Mouse (Mus musculus) hindbrain, embryonic 12.5 days (tissue): Measurements from ENCODE around the gene Hnrnpr. TPM values are rescaled to one million over a fixed set of nuclear protein-coding genes. Genes with fewer than 3 reads are reported as not detected.
A peak's percentile ranks its signal among the peaks of the same experiment; 100 is the strongest.

Experiments used
- ATAC-seq: fragments of 200-750 bp; cut with Nextera tagmentation; 2 replicates; pipeline ENCODE4 v1.8.0; 2017; ENCODE audit warnings: moderate TSS enrichment; ENCODE audit not compliant: low FRiP score
- H3K27ac ChIP-seq: fragments of 300-500 bp; sonication (generic); 2 replicates; pipeline ENCODE4 v1.5.1; 2016; ENCODE audit warnings: mild to moderate bottlenecking
- H3K27me3 ChIP-seq: fragments of 300-500 bp; sonication (generic); 2 replicates; pipeline ENCODE4 v1.6.1; 2016; ENCODE audit warnings: mild to moderate bottlenecking
- H3K36me3 ChIP-seq: fragments of 300-500 bp; sonication (generic); 2 replicates; pipeline ENCODE4 v1.6.1; 2016; ENCODE audit warnings: mild to moderate bottlenecking
- H3K4me1 ChIP-seq: fragments of 300-500 bp; sonication (generic); 2 replicates; pipeline ENCODE4 v1.6.1; 2016
- H3K4me2 ChIP-seq: fragments of 300-500 bp; sonication (generic); replicated peaks from 2 replicates; pipeline ENCODE4 v1.6.1; 2016; ENCODE audit warnings: mild to moderate bottlenecking
- H3K4me3 ChIP-seq: fragments of 300-500 bp; sonication (generic); 2 replicates; pipeline ENCODE4 v1.5.1; 2016; ENCODE audit warnings: mild to moderate bottlenecking
- H3K9ac ChIP-seq: fragments of 300-500 bp; sonication (generic); 2 replicates; pipeline ENCODE4 v1.6.1; 2016; ENCODE audit warnings: mild to moderate bottlenecking, moderate library complexity
- H3K9me3 ChIP-seq: fragments of 300-500 bp; sonication (generic); replicated peaks from 2 replicates; pipeline ENCODE4 v1.6.1; 2016; ENCODE audit warnings: mild to moderate bottlenecking
- WGBS: fragments of 180-500 bp; shearing (Covaris S2); methylation state at CpG from one replicate; pipeline ENCODE4 v1.1.7; 2016; 5-methylcytosine and 5-hydroxymethylcytosine counted together
- polyA plus RNA-seq: library from polyadenylated mRNA; unstranded; fragments of >200 nt; fragmentation: Nextera tagmentation; extraction: Ambion mirVana; gene quantifications from 2 replicates; pipeline ENCODE4 v1.2.1, GENCODE M21; 2016

Gene Hnrnpr
- polyA plus RNA-seq, 1 experiment from 2014 or later = 219 TPM

- no peak overlapping the region for H3K27ac ChIP-seq
- no peak for ATAC-seq
- H3K9ac ChIP-seq = 0 out of 2 replicates have a peak overlapping the region, but pooled peaks have one; percentile 23
- WGBS = 37% methylated on average over 4 of the region's 4 CpGs
- H3K4me2 ChIP-seq = peak overlapping the region; percentile 77
- H3K4me3 ChIP-seq = peak overlapping the region; percentile 98
- H3K4me1 ChIP-seq = peaks cover 32% of the 10 kb centered on the region
- H3K36me3 ChIP-seq = peaks cover 12% of the 10 kb centered on the region
- H3K9me3 ChIP-seq = no peaks in the 10 kb centered on the region
- H3K27me3 ChIP-seq = no peaks in the 10 kb centered on the region
Measured at GRCm38 (mm10) chr4:136312616-136313015, 1.9 kb downstream of the Hnrnpr start.

GRCm38 (mm10) chr4:136317667-136318066, 6.9 kb downstream of the Hnrnpr start:
- Histone ChIP-seq H3K27ac (no peak overlapping the region), H3K9me3 (no peaks in the 10 kb centered on the region), H3K36me3 (peaks cover 56% of the 10 kb centered on the region), H3K4me1 (peaks cover 19% of the 10 kb centered on the region), H3K27me3 (no peaks in the 10 kb centered on the region), H3K4me3 (no peak overlapping the region), H3K9ac (no peak overlapping the region), H3K4me2 (no peak overlapping the region)
- 85% methylated on average over 4 of the region's 4 CpGs for WGBS
- no peak for ATAC-seq

GRCm38 (mm10) chr4:136320016-136320415, 9.3 kb downstream of the Hnrnpr start:
- no peaks in the 10 kb centered on the region for H3K9me3 ChIP-seq
- H3K4me1 ChIP-seq = peaks cover 1% of the 10 kb centered on the region; the same call in 1 of the 2 replicates
- no peak overlapping the region for H3K4me2 ChIP-seq
- no peak for ATAC-seq
- 88% methylated on average over 4 of the region's 4 CpGs for WGBS
- H3K36me3 ChIP-seq = peaks cover 71% of the 10 kb centered on the region
- H3K27ac ChIP-seq = no peak overlapping the region
- no peak overlapping the region for H3K9ac ChIP-seq
- no peaks in the 10 kb centered on the region for H3K27me3 ChIP-seq
- no peak overlapping the region for H3K4me3 ChIP-seq

GRCm38 (mm10) chr4:136324226-136324625, 13.5 kb downstream of the Hnrnpr start:
- Histone ChIP-seq H3K9ac (no peak overlapping the region), H3K9me3 (no peaks in the 10 kb centered on the region), H3K36me3 (peaks cover 62% of the 10 kb centered on the region), H3K4me1 (no peaks in the 10 kb centered on the region), H3K27me3 (no peaks in the 10 kb centered on the region), H3K4me3 (no peak overlapping the region), H3K27ac (no peak overlapping the region), H3K4me2 (no peak overlapping the region)
- WGBS = 86% methylated on average over 2 of the region's 2 CpGs
- no peak for ATAC-seq

- H3K9me3 ChIP-seq = no peaks in the 10 kb centered on the region
- ATAC-seq = no peak
- H3K4me2 ChIP-seq = no peak overlapping the region
- 89% methylated on average over 5 of the region's 5 CpGs for WGBS
- no peak overlapping the region for H3K27ac ChIP-seq
- no peak overlapping the region for H3K4me3 ChIP-seq
- H3K4me1 ChIP-seq = no peaks in the 10 kb centered on the region
- no peaks in the 10 kb centered on the region for H3K27me3 ChIP-seq
- peaks cover 51% of the 10 kb centered on the region for H3K36me3 ChIP-seq
- no peak overlapping the region for H3K9ac ChIP-seq
Measured at GRCm38 (mm10) chr4:136327238-136327637, 16.5 kb downstream of the Hnrnpr start.

GRCm38 (mm10) chr4:136328115-136328514, 17.4 kb downstream of the Hnrnpr start:
- H3K4me3 ChIP-seq = no peak overlapping the region
- H3K27me3 ChIP-seq = no peaks in the 10 kb centered on the region
- no peak for ATAC-seq
- H3K4me1 ChIP-seq = no peaks in the 10 kb centered on the region
- H3K27ac ChIP-seq = no peak overlapping the region
- no peak overlapping the region for H3K4me2 ChIP-seq
- H3K36me3 ChIP-seq = peaks cover 52% of the 10 kb centered on the region
- no peak overlapping the region for H3K9ac ChIP-seq
- no peaks in the 10 kb centered on the region for H3K9me3 ChIP-seq

GRCm38 (mm10) chr4:136331709-136332108, 21.0 kb downstream of the Hnrnpr start:
- WGBS = 94% methylated on average over 3 of the region's 3 CpGs
- H3K27me3 ChIP-seq = no peaks in the 10 kb centered on the region
- no peak for ATAC-seq
- H3K36me3 ChIP-seq = peaks cover 64% of the 10 kb centered on the region
- no peak overlapping the region for H3K9ac ChIP-seq
- no peaks in the 10 kb centered on the region for H3K4me1 ChIP-seq
- H3K9me3 ChIP-seq = no peaks in the 10 kb centered on the region
- no peak overlapping the region for H3K4me3 ChIP-seq
- no peak overlapping the region for H3K4me2 ChIP-seq
- H3K27ac ChIP-seq = no peak overlapping the region

- no peaks in the 10 kb centered on the region for H3K27me3 ChIP-seq
- no peak for ATAC-seq
- no peak overlapping the region for H3K4me2 ChIP-seq
- no peaks in the 10 kb centered on the region for H3K4me1 ChIP-seq
- H3K36me3 ChIP-seq = peaks cover 62% of the 10 kb centered on the region
- no peak overlapping the region for H3K4me3 ChIP-seq
- no peaks in the 10 kb centered on the region for H3K9me3 ChIP-seq
- 91% methylated on average over 3 of the region's 3 CpGs for WGBS
- H3K27ac ChIP-seq = no peak overlapping the region
- H3K9ac ChIP-seq = no peak overlapping the region
Measured at GRCm38 (mm10) chr4:136333191-136333590, 22.4 kb downstream of the Hnrnpr start.

GRCm38 (mm10) chr4:136335065-136335464, 24.3 kb downstream of the Hnrnpr start:
- H3K36me3 ChIP-seq = peaks cover 64% of the 10 kb centered on the region
- H3K9ac ChIP-seq = no peak overlapping the region
- H3K4me1 ChIP-seq = no peaks in the 10 kb centered on the region
- no peaks in the 10 kb centered on the region for H3K9me3 ChIP-seq
- H3K4me3 ChIP-seq = no peak overlapping the region
- no peak overlapping the region for H3K4me2 ChIP-seq
- no peak overlapping the region for H3K27ac ChIP-seq
- WGBS = 88% methylated on average over 2 of the region's 2 CpGs
- no peaks in the 10 kb centered on the region for H3K27me3 ChIP-seq
- no peak for ATAC-seq

GRCm38 (mm10) chr4:136337129-136337528, 26.4 kb downstream of the Hnrnpr start:
- no peak overlapping the region for H3K27ac ChIP-seq
- H3K9me3 ChIP-seq = no peaks in the 10 kb centered on the region
- ATAC-seq = no peak
- no peak overlapping the region for H3K9ac ChIP-seq
- no peaks in the 10 kb centered on the region for H3K4me1 ChIP-seq
- 74% methylated on average over 4 of the region's 4 CpGs for WGBS
- peaks cover 54% of the 10 kb centered on the region for H3K36me3 ChIP-seq
- no peaks in the 10 kb centered on the region for H3K27me3 ChIP-seq
- H3K4me3 ChIP-seq = no peak overlapping the region
- H3K4me2 ChIP-seq = no peak overlapping the region

GRCm38 (mm10) chr4:136349616-136350015, 38.9 kb downstream of the Hnrnpr start:
- Histone ChIP-seq H3K4me3 (no peak overlapping the region), H3K9me3 (no peaks in the 10 kb centered on the region), H3K36me3 (peaks cover 60% of the 10 kb centered on the region), H3K27me3 (no peaks in the 10 kb centered on the region), H3K9ac (no peak overlapping the region), H3K27ac (no peak overlapping the region), H3K4me1 (no peaks in the 10 kb centered on the region), H3K4me2 (no peak overlapping the region)
- 93% methylated on average over 6 of the region's 6 CpGs for WGBS
- ATAC-seq = no peak

GRCm38 (mm10) chr4:136357026-136357425, 46.3 kb downstream of the Hnrnpr start:
- WGBS = 82% methylated on average over 6 of the region's 6 CpGs

GRCm38 (mm10) chr4:136357429-136357828, 46.7 kb downstream of the Hnrnpr start:
- no peak overlapping the region for H3K27ac ChIP-seq
- H3K36me3 ChIP-seq = peaks cover 58% of the 10 kb centered on the region
- 95% methylated on average over 4 of the region's 4 CpGs for WGBS
- no peak overlapping the region for H3K9ac ChIP-seq
- no peaks in the 10 kb centered on the region for H3K27me3 ChIP-seq
- no peak for ATAC-seq
- no peaks in the 10 kb centered on the region for H3K9me3 ChIP-seq
- H3K4me3 ChIP-seq = no peak overlapping the region
- H3K4me2 ChIP-seq = no peak overlapping the region
- H3K4me1 ChIP-seq = no peaks in the 10 kb centered on the region

More at GRCm38 (mm10) chr4:136357026-136357425, 46.3 kb downstream of the Hnrnpr start:
- Histone ChIP-seq H3K4me1 (no peaks in the 10 kb centered on the region), H3K9me3 (no peaks in the 10 kb centered on the region), H3K9ac (no peak overlapping the region), H3K27ac (no peak overlapping the region), H3K4me3 (no peak overlapping the region), H3K4me2 (no peak overlapping the region), H3K27me3 (no peaks in the 10 kb centered on the region), H3K36me3 (peaks cover 60% of the 10 kb centered on the region)
- ATAC-seq = no peak
